Mouse (Mus musculus) lung, postnatal 0 days (tissue): ENCODE results near the gene Sypl. TPM values are rescaled to one million over a fixed set of nuclear protein-coding genes. Genes with fewer than 3 reads are reported as not detected.

ENCODE experiments used
- ATAC-seq: fragments of 200-750 bp; cut with Nextera tagmentation; 2 replicates; pipeline ENCODE4 v1.8.0; 2017; ENCODE audit warnings: moderate library complexity
- DNase-seq: peaks from one replicate; pipeline ENCODE4 v3.0.0-alpha.2; 2016; ENCODE audit warnings: low spot score
- H3K27ac ChIP-seq: fragments of 300-500 bp; sonication (generic); 2 replicates; pipeline ENCODE4 v1.5.1; 2014; ENCODE audit warnings: antibody characterized with exemption, mild to moderate bottlenecking, low read length, mixed read lengths
- H3K27me3 ChIP-seq: fragments of 300-500 bp; sonication (generic); replicated peaks from 2 replicates; pipeline ENCODE4 v1.6.1; 2014; ENCODE audit warnings: low read length, mixed read lengths; ENCODE audit not compliant: insufficient read depth
- H3K36me3 ChIP-seq: fragments of 300-500 bp; sonication (generic); 2 replicates; pipeline ENCODE4 v1.6.1; 2014; ENCODE audit warnings: low read length, mixed read lengths; ENCODE audit not compliant: insufficient read depth
- H3K4me1 ChIP-seq: fragments of 300-500 bp; sonication (generic); 2 replicates; pipeline ENCODE4 v1.6.1; 2014; ENCODE audit warnings: antibody characterized with exemption, low read depth, low read length, mixed read lengths; ENCODE audit not compliant: insufficient read depth
- H3K4me2 ChIP-seq: fragments of 300-500 bp; sonication (generic); replicated peaks from 2 replicates; pipeline ENCODE4 v1.6.1; 2014; ENCODE audit warnings: low read depth, mild to moderate bottlenecking, low read length, moderate library complexity, mixed read lengths
- H3K4me3 ChIP-seq: fragments of 300-500 bp; sonication (generic); 2 replicates; pipeline ENCODE4 v1.5.1; 2014; ENCODE audit warnings: low read depth, low read length
- H3K9ac ChIP-seq: fragments of 300-500 bp; sonication (generic); replicated peaks from 2 replicates; pipeline ENCODE4 v1.6.1; 2014; ENCODE audit warnings: low read depth, mild to moderate bottlenecking
- H3K9me3 ChIP-seq: fragments of 300-500 bp; sonication (generic); 2 replicates; pipeline ENCODE4 v1.6.1; 2016; ENCODE audit warnings: low read length, mixed read lengths
- CTCF ChIP-seq: IDR thresholded peaks from 2 replicates; pipeline ENCODE4 v1.5.1; 2016; ENCODE audit warnings: antibody characterized with exemption, mild to moderate bottlenecking
- EP300 ChIP-seq: IDR thresholded peaks from 2 replicates; pipeline ENCODE4 v1.6.1; 2016; ENCODE audit warnings: antibody characterized with exemption, mild to moderate bottlenecking, control low read depth
- WGBS: fragments of 180-500 bp; shearing (Covaris S2); extraction: QIAGEN DNeasy Blood & Tissue Kit; methylation state at CpG from one replicate; pipeline ENCODE4 v1.1.7; 2014; 5-methylcytosine and 5-hydroxymethylcytosine counted together
- polyA plus RNA-seq: library from polyadenylated mRNA; unstranded; fragments of >200 nt; fragmentation: Nextera tagmentation; extraction: Ambion mirVana; gene quantifications from 2 replicates; pipeline ENCODE4 v1.2.1, GENCODE M21; 2015

Gene Sypl
- polyA plus RNA-seq, 1 experiment from 2014 or later = 237 TPM

- Histone ChIP-seq H3K27me3 (no peaks in the 10 kb centered on the region), H3K4me1 (peaks cover 4% of the 10 kb centered on the region; the same call in 1 of the 2 replicates), H3K9ac (no peak overlapping the region), H3K4me3 (no peak overlapping the region), H3K9me3 (no peaks in the 10 kb centered on the region), H3K4me2 (no peak overlapping the region), H3K27ac (no peak overlapping the region), H3K36me3 (no peaks in the 10 kb centered on the region)
- WGBS = 60% methylated on average over 7 of the region's 7 CpGs
- TF ChIP-seq EP300 = no peak
- ATAC-seq (no peak), DNase-seq (no peak)
These were observed 60.5 kb downstream of the Sypl start for GRCm38 (mm10) chr12:33014050-33014796.

- Histone ChIP-seq H3K27me3 (no peaks in the 10 kb centered on the region), H3K4me2 (no peak overlapping the region), H3K4me1 (0 out of 2 replicates have a peak, but pooled peaks cover under 1% of the 10 kb centered on the region), H3K36me3 (no peaks in the 10 kb centered on the region), H3K4me3 (no peak overlapping the region), H3K27ac (no peak overlapping the region), H3K9ac (no peak overlapping the region), H3K9me3 (no peaks in the 10 kb centered on the region)
- no peak for DNase-seq
- TF ChIP-seq CTCF = no peak
- no peak for TF ChIP-seq EP300
- ATAC-seq = no peak
- WGBS = 60% methylated on average over 1 of the region's 1 CpGs
These were observed 61.4 kb downstream of the Sypl start for GRCm38 (mm10) chr12:33015103-33015502.

GRCm38 (mm10) chr12:33016824-33017705 is 63.4 kb downstream of the Sypl start:
- no peak overlapping the region for H3K27ac ChIP-seq
- no peak for TF ChIP-seq EP300
- TF ChIP-seq CTCF = no peak
- no peak for DNase-seq
- H3K27me3 ChIP-seq = no peaks in the 10 kb centered on the region
- no peak for ATAC-seq
- H3K9ac ChIP-seq = no peak overlapping the region
- no peaks in the 10 kb centered on the region for H3K36me3 ChIP-seq
- H3K4me2 ChIP-seq = no peak overlapping the region
- 61% methylated on average over 7 of the region's 7 CpGs for WGBS
- H3K4me1 ChIP-seq = peaks cover 4% of the 10 kb centered on the region; the same call in 1 of the 2 replicates
- no peak overlapping the region for H3K4me3 ChIP-seq
- no peaks in the 10 kb centered on the region for H3K9me3 ChIP-seq

GRCm38 (mm10) chr12:33018601-33019000 is 64.9 kb downstream of the Sypl start:
- WGBS = 62% methylated on average over 4 of the region's 4 CpGs
- no peaks in the 10 kb centered on the region for H3K36me3 ChIP-seq

GRCm38 (mm10) chr12:33020011-33020410 is 66.3 kb downstream of the Sypl start:
- TF ChIP-seq EP300 = no peak
- no peak for TF ChIP-seq CTCF
- peak; percentile 92 for ATAC-seq
- Histone ChIP-seq H3K4me1 (peaks cover 4% of the 10 kb centered on the region; the same call in 1 of the 2 replicates), H3K27ac (no peak overlapping the region), H3K27me3 (no peaks in the 10 kb centered on the region), H3K36me3 (no peaks in the 10 kb centered on the region), H3K9me3 (no peaks in the 10 kb centered on the region), H3K9ac (no peak overlapping the region), H3K4me3 (no peak overlapping the region), H3K4me2 (no peak overlapping the region)
- peak; percentile 81 for DNase-seq
- WGBS = 66% methylated on average over 6 of the region's 6 CpGs

More at GRCm38 (mm10) chr12:33018601-33019000, 64.9 kb downstream of the Sypl start:
- Histone ChIP-seq H3K4me3 (no peak overlapping the region), H3K27ac (no peak overlapping the region), H3K27me3 (no peaks in the 10 kb centered on the region), H3K4me1 (peaks cover 4% of the 10 kb centered on the region; the same call in 1 of the 2 replicates), H3K9ac (no peak overlapping the region), H3K4me2 (no peak overlapping the region), H3K9me3 (no peaks in the 10 kb centered on the region)
- ATAC-seq = no peak
- no peak for DNase-seq
- TF ChIP-seq CTCF (no peak), EP300 (no peak)

- Histone ChIP-seq H3K4me1 (peaks cover 4% of the 10 kb centered on the region; the same call in 1 of the 2 replicates), H3K4me2 (no peak overlapping the region), H3K4me3 (no peak overlapping the region), H3K27me3 (no peaks in the 10 kb centered on the region), H3K9me3 (no peaks in the 10 kb centered on the region), H3K27ac (no peak overlapping the region), H3K36me3 (no peaks in the 10 kb centered on the region), H3K9ac (no peak overlapping the region)
- TF ChIP-seq EP300 (no peak), CTCF (no peak)
- WGBS = 75% methylated on average over 9 of the region's 9 CpGs
- no peak for ATAC-seq
- no peak for DNase-seq
These were observed 67.4 kb downstream of the Sypl start for GRCm38 (mm10) chr12:33021140-33021539.
